Mouse (Mus musculus) E14TG2a.4 (cell line): ENCODE data around the gene Prorsd1.

ENCODE experiments used
- CTCF ChIP-seq: conservative IDR thresholded peaks from 2 replicates; pipeline ENCODE4 v1.5.1; 2014; ENCODE audit warnings: low read length
- POU5F1 ChIP-seq: IDR thresholded peaks from 2 replicates; pipeline ENCODE4 v1.6.1; 2014; ENCODE audit warnings: low read length, borderline replicate concordance

DNA sequence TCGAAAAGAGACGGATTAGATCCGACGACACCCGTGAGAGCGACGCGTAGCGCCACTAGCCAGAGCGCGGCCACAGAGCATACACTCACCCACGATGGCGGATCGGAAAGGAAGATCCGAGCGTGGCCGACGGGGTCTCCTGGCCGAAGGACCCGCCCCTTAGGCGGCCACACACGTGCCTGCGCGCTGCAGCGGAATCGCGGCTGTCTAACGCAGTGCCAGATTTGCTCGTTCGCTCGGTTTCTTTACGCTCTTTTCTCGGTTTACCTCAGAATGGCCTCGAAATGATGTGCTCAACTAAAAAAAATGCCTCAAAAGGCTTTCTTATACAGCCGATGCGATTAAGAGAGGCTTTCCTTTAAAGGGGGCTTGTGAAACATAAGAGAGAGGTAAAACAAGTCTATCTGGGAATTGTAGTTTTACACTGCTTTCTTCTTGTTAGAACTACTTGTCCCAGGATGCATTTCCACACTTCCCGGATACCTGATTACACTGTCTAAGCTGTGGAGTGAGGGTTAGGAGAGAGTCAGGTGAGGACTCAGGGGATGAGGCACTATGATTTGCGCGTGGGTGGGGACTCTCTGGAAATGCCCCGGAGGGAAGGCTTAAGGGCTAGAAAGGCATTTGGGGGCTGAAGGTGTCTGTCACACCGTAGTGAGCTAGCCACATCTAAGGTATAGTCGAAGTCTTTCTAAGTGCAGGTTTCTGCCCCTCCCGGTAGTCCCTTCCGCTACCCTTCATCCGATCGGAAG lies 33.1 kb upstream of the Prorsd1 start, which contains the start of the genes Clhc1 and Rps27a:
- no peak for TF ChIP-seq CTCF
- TF ChIP-seq POU5F1, result no peak
